Mouse (Mus musculus): ENCODE data around the gene Olfr136. TPM values are rescaled to one million over a fixed set of nuclear protein-coding genes. Genes with fewer than 3 reads are reported as not detected.

Olfr136 gene
- total RNA-seq (2014; fragmentation: Nextera tagmentation): not detected in 2 replicates
- 0.11 TPM in 1 of 2 replicates, not detected in the other for total RNA-seq (2017)
- polyA plus RNA-seq (2012): not detected in 2 replicates

DNA sequence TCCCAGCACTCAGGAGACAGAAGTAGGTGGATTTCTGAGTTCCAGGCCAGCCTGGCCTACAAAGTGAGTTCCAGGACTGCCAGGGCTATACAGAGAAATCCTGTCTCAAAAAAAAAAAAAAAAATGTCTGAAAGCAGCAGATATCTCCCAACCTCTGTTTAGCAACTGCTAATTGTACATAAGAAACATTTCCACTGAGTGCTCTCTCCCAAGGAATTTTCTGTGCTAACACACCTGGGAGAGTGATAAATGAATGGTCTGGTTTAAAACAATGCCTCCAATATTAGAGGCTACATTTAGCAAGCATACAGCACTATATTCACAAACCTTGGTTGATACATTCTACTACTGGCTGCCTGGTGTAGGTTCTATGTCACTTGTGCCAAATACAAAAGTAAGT lies at the start of gene Olfr136:
Gene Olfr136 (plus strand): TSS at position 301 of the 400 bp plus-strand sequence.
- H3K36me3 ChIP-seq (replicated peaks): no peaks in the 10 kb centered on the region
- no peak for ATAC-seq (ENCODE audit: extremely low read depth, insufficient number of reproducible peaks, low FRiP score, poor library complexity, severe bottlenecking)
- no peak for DNase-seq (ENCODE audit: low spot score)

GRCm38 (mm10) chr17:38307470-38307869 lies 22.2 kb upstream of the Olfr136 start, which contains the start of gene Olfr137:
TSS of gene Olfr137 (minus strand) at chr17:38307570.
- H3K4me1 ChIP-seq (ENCODE audit: insufficient read depth, low read depth, low read length): no peaks in the 10 kb centered on the region
- TF ChIP-seq CTCF (IDR thresholded peaks at IDR 0.05; ENCODE audit: low read depth, low read length): no peak
- no peak for TF ChIP-seq GATA1 (IDR thresholded peaks at IDR 0.05; ENCODE audit: borderline replicate concordance, low read length)
- no peak for TF ChIP-seq GATA2 (IDR thresholded peaks at IDR 0.05; ENCODE audit: borderline replicate concordance, low read depth, low read length)
- no peak for TF ChIP-seq TAL1 (conservative IDR thresholded peaks at IDR 0.05; ENCODE audit: low read depth, low read length)
- no peak for TF ChIP-seq POLR2AphosphoS5 (IDR thresholded peaks at IDR 0.05; ENCODE audit: insufficient replicate concordance, low read depth, low read length)
- ATAC-seq (ENCODE audit: extremely low read depth, insufficient number of reproducible peaks, low FRiP score, poor library complexity, severe bottlenecking): no peak

More for the DNA sequence above, at the start of gene Olfr136:
- Histone ChIP-seq H3K9me3 (replicated peaks) (peaks cover 9% of the 10 kb centered on the region; the same call in 1 of the 2 replicates), H3K4me1 (ENCODE audit: insufficient read depth, low read depth, low read length) (no peaks in the 10 kb centered on the region), H3K4me3 (ENCODE audit: low read depth, low read length) (no peak within 1 kb of the TSS), H3K27me3 (ENCODE audit: insufficient read depth, low read length) (no peaks in the 10 kb centered on the region)
- no peak for TF ChIP-seq POLR2AphosphoS5 (IDR thresholded peaks at IDR 0.05; ENCODE audit: insufficient replicate concordance, low read depth, low read length)
- TF ChIP-seq TAL1 (conservative IDR thresholded peaks at IDR 0.05; ENCODE audit: low read depth, low read length): no peak
- TF ChIP-seq GATA2 (IDR thresholded peaks at IDR 0.05; ENCODE audit: borderline replicate concordance, low read depth, low read length): no peak

More at GRCm38 (mm10) chr17:38307470-38307869, 22.2 kb upstream of the Olfr136 start, which contains the start of gene Olfr137:
- Histone ChIP-seq H3K4me3 (ENCODE audit: low read depth, low read length) (no peak within 1 kb of the TSS), H3K27me3 (ENCODE audit: insufficient read depth, low read length) (no peaks in the 10 kb centered on the region), H3K36me3 (replicated peaks) (no peaks in the 10 kb centered on the region), H3K9me3 (replicated peaks) (peaks cover 3% of the 10 kb centered on the region; the same call in 1 of the 2 replicates)
- DNase-seq (ENCODE audit: low spot score): no peak

Other genes starting within 250 kb of the Olfr136 start
- gene Olfr131, start 241.1 kb upstream of the Olfr136 start, total RNA-seq (2014; fragmentation: Nextera tagmentation): not detected in 2 replicates
- 0.11 TPM in 1 of 2 replicates, not detected in the other for gene Olfr131, start 241.1 kb upstream of the Olfr136 start, total RNA-seq (2017)
- gene Olfr131, start 241.1 kb upstream of the Olfr136 start, polyA plus RNA-seq (2012): not detected in 2 replicates
- gene Olfr132, start 195.3 kb upstream of the Olfr136 start, total RNA-seq (2014; fragmentation: Nextera tagmentation): not detected in 2 replicates
- 0.11 TPM in 1 of 2 replicates, not detected in the other for gene Olfr132, start 195.3 kb upstream of the Olfr136 start, total RNA-seq (2017)
- gene Olfr132, start 195.3 kb upstream of the Olfr136 start, polyA plus RNA-seq (2012): not detected in 2 replicates
- not detected in 2 replicates for gene Olfr133, start 184.6 kb upstream of the Olfr136 start, total RNA-seq (2014; fragmentation: Nextera tagmentation)
- gene Olfr133, start 184.6 kb upstream of the Olfr136 start, total RNA-seq (2017): 0.06 TPM in 1 of 2 replicates, not detected in the other
- gene Olfr133, start 184.6 kb upstream of the Olfr136 start, polyA plus RNA-seq (2012): not detected in 2 replicates
- gene Olfr134, start 158.4 kb upstream of the Olfr136 start, total RNA-seq (2014; fragmentation: Nextera tagmentation): not detected in 2 replicates
- gene Olfr134, start 158.4 kb upstream of the Olfr136 start, total RNA-seq (2017): 0.06 TPM in 1 of 2 replicates, not detected in the other
- not detected in 2 replicates for gene Olfr134, start 158.4 kb upstream of the Olfr136 start, polyA plus RNA-seq (2012)
- gene Olfr135, start 125.5 kb upstream of the Olfr136 start, total RNA-seq (2014; fragmentation: Nextera tagmentation): not detected in 2 replicates
- 0.12 and 0.16 TPM in 2 replicates for gene Olfr135, start 125.5 kb upstream of the Olfr136 start, total RNA-seq (2017)
- not detected in 2 replicates for gene Olfr135, start 125.5 kb upstream of the Olfr136 start, polyA plus RNA-seq (2012)
- not detected in 2 replicates for gene Olfr138, start 68.8 kb upstream of the Olfr136 start, total RNA-seq (2014; fragmentation: Nextera tagmentation)
- gene Olfr138, start 68.8 kb upstream of the Olfr136 start, total RNA-seq (2017): not detected in 2 replicates
- gene Olfr138, start 68.8 kb upstream of the Olfr136 start, polyA plus RNA-seq (2012): not detected in 2 replicates
- not detected in 2 replicates for gene Olfr137, start 22.3 kb upstream of the Olfr136 start, total RNA-seq (2014; fragmentation: Nextera tagmentation)
- gene Olfr137, start 22.3 kb upstream of the Olfr136 start, total RNA-seq (2017): not detected in 2 replicates
- gene Olfr137, start 22.3 kb upstream of the Olfr136 start, polyA plus RNA-seq (2012): not detected in 2 replicates
- not detected in 2 replicates for gene Esp36, start 90.4 kb downstream of the Olfr136 start, total RNA-seq (2014; fragmentation: Nextera tagmentation)
- gene Esp36, start 90.4 kb downstream of the Olfr136 start, total RNA-seq (2017): not detected in 2 replicates
- gene Esp36, start 90.4 kb downstream of the Olfr136 start, polyA plus RNA-seq (2012): not detected in 2 replicates
- gene Esp34, start 224.4 kb downstream of the Olfr136 start, total RNA-seq (2014; fragmentation: Nextera tagmentation): not detected in 2 replicates
- gene Esp34, start 224.4 kb downstream of the Olfr136 start, total RNA-seq (2017): 0.06 and 0.16 TPM in 2 replicates
- gene Esp34, start 224.4 kb downstream of the Olfr136 start, polyA plus RNA-seq (2012): not detected in 2 replicates

Measured in G1E (cell line).